Mouse (Mus musculus) gastrocnemius, postnatal 4 days (tissue): Measurements from ENCODE around the gene E2f2. TPM values are rescaled to one million over a fixed set of nuclear protein-coding genes. Genes with fewer than 3 reads are reported as not detected.
A peak's percentile ranks its signal among the peaks of the same experiment; 100 is the strongest.

Experiments used
- DNase-seq, 2 experiments: peaks; one replicate each; pipeline ENCODE4 v3.0.0; 2021 to 2022; ENCODE audit warnings: low spot score in 2 of 2, mixed read lengths in 2 of 2
- total RNA-seq, 2 experiments: library from RNA; stranded (reverse); gene quantifications; 2 replicates each; pipeline ENCODE4 v1.2.3; 2021

E2f2 gene
- total RNA-seq, 2 experiments from 2014 or later = 18.4 to 19.4 TPM

DNA sequence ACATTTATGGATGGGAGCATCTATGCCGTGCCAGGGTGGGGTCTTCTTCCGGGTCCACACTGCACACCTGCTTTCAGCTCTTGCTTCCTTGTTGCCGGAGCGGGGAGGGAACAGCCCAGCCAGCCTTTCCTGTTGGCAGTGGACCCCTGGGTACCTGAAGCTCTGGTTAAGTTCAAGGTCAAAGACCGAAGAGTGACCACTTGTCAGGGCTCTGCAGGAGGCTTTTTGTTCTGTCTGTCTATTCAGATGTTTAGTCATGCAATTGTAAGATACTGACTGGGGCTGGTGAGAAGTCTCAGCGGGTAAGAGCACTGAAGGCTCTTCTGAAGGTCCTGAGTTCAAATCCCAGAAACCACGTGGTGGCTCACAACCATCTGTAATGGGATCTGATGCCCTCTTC is 26.7 kb downstream of the E2f2 start:
- DNase-seq = no peak

DNA sequence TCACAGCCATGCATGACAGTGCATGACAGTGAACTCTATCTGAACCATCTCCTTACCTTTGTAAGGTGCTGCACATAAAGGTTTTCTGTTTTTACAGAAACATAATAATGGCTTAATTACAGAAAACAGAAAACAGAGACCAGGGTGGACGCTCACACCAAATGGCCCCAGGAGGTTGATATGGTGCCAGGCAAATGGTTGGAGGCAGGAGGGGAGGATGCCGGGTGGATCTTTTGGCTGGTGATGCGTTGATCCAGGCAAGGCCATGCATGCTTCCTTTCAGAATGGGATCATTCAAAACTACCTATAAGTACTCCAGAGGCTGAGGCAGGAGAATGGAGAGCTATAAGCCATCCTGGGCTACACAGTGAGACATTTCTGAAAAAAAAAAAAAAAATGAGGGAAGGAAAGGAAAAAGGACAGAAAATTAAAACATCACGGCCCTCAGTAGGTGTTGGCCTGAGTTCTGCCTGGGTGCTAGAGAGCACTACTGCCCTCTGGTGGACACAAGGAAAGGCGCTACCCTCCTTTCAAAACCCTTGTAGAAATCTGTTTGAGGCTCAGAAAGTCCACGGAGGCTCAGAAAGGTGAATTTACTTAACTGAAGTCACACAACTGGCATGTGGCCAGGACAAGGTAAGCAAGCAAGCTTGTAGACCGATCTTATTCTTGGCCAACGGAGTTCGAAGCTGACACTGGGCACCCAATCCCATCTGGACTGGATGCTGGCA is 27.5 kb downstream of the E2f2 start:
- DNase-seq = peak in 1 of 2 experiments; percentile 40

DNA sequence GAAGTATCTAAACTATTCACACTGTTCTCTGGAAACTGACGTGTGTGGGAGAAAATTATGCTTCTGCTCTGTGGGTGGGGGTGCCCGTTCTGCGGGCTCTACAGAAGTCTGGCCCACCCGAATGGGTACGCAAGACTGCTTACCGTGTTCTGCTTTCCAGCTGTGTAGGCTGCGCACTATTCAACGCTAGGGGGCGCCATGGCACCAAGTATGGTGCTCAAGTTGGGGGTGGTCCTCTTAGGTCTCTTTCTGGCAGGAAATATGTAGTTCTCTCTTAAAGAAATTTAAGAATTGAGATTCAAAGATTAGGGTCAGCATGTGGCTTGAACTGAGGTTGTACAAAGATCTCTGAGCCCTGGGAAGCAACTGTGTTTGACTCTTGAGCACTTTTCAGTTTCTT is 30.3 kb downstream of the E2f2 start:
- peak; percentile 78 to 84 for DNase-seq

DNA sequence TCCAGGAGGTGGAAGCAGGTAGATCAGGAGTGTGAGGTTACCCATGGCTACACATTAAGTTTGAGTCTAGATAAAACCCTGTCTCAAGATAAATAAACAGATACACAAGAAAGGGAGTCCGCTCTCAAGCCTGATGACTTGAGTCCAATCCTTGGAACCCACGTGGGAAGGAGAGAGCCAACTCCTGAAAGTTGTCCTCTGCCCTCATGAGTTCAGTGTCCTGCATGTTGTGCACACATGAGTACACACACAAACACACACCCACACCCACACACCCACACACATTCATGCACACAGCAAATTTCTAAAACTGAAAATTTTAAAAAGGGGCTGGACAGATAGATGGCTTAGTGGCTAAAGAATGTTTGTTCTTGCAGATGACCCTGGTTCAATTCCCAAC is 32.6 kb downstream of the E2f2 start:
- DNase-seq = no peak

DNA sequence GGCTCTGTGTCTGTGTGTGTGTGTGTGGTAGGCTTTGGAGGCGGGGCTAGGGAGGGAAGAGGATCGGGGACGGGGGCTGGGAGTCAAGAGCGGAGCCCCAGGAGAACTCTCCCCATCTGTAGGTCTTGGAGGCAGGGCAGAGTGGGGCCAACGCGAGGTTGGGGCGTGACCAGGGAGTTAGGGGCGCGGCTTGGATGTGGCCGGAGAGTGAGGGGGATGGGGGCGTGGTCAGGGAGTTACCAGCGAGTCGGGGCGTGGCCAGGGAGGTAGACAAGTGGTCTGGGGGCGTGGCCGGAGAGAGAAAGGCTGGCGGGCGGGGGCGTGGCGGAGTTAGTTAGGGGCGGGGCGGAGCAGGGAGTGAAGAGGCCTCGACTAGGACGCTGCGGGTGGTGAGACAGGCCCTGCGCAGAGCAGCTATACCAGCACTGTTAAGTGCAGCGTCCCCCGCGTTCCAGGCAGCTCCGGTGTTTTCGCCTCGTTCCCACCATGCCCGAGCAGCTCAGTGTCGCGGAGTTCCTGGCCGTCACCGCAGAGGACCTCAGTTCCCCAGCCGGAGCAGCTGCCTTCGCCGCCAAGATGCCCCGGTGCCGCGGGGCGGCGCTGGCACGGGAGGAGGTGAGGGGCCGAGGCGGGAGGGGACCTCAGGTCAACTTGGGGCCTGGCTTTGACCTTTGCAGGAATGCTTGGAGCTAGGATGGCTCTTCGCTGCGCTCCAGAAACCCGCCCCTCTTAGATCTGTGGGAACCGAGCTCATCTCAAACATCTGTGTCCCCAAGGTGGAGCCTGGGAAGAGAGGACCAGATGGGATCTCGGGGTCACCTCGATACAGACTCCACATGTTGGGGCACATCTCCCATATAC is 34.1 kb downstream of the E2f2 start, which contains the start of gene Asap3:
Asap3 (plus strand) TSS at position 333 of the 861 bp plus-strand sequence.
- peak; percentile 97 to 99 for DNase-seq

DNA sequence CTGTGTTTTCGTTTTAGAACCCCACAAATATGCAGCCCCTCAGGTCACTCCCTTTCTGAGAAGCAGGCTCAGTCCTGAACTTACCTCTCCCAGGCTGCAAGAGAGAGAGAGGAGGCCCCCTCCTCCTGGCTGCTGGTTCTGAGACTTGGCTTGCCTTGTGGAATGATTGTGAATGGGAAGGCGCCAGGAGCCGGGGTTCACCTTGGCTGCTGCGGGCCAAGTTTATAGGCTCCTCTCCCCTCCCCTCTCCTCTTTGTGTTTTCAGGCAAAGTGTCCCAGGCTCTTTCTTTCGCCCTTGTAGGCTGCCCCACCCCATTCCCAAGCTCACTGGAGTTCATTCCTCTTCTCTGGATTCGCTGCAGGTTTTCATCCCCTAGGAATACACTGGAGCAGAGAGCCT is 34.7 kb downstream of the E2f2 start:
- no peak for DNase-seq

DNA sequence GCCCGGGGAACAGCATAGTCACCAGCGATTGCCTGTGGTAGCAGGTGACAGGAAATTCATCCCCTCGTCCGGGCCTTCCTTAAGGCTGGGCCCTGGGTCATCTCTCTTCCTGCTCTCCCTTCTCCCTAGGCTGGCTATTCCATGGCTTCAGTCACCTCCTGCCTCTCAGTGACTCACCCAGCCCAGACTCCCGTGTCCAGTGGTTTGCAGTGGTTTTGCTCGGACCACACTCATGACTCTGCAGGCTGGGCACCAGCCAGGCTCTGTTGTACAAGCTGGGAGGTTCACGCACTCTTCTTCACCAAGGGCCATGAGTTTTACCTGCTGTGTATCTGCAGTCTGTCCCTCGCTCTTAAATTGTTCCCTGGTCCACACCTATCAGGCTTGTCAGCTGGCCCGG is 38.7 kb downstream of the E2f2 start:
- DNase-seq = no peak

DNA sequence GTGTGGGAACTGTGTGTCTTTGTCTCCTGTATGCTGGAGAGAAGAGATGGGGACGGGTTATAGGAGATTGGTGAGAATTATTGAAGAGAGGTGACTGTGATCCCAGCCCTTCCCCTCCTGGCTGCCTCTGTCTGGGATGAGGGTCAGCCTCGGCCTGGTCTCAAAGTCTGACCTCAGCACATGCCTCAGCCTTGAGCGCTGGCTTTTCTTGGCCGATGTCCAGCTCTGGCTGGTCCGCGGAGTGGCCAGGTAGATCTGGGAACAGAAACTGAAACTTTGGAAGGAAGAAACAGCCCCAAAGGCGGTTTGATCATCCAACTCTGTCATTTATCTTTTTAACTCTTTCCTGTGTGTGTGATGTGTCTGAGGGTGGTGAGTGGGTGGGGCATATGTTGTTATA is 41.4 kb downstream of the E2f2 start:
- DNase-seq = peak in 1 of 2 experiments; percentile 41

DNA sequence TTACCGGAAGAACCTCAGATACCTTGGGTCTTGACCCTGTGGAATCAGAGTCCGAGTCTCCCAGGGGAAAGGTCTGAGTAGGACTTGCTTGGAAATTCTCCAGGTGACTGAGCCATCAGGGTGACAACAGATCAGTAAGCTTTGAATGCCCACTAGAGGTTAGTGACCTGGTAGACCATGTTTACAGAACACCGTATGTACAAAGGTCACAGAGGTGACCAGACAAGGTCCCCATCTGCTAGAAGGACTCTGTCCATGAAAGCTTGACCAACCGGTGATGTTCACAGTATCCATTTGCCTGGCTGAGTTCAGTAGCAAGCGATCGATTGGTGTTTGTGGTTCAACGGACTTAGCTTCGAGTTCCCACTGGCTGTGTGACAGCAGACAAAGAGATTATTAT is 42.6 kb downstream of the E2f2 start:
- DNase-seq = no peak

DNA sequence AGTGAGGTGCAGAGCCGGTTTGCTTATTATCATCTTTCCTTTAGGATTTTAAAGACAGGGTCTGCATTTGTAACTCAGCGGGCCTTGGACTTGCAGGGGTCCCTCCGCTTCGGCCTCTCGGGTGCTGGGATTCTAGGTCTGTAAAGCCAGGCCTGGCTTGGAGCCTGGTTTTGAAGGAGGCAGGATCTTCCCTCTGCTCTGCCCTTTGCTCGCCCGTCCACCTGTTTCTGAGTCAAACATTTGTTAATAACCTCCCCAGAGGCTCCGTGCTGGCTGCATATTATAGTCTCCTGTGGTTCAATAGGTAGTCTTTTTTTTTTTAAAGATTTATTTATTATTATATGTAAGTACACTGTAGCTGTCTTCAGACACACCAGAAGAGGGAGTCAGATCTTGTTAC is 43.4 kb downstream of the E2f2 start:
- no peak for DNase-seq

DNA sequence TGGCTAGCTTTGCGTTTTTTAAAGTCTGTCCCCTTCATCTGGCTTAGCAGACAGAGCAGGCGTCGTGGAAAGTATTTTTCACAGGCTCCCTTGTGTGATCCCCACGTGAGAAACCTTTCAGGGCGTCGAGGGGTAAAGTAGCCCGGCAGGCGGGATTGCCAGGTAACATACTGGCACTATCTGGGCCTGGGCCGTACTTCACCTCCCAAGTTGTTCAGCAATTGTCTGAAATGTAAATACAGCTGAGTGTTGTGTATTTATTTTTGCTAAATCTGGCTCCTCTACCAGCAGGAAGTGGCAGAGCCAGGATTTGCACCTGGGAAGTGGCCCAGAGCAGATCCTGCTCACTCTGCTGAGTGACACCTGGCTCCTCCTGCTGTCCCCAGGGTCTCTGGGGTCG is 44.9 kb downstream of the E2f2 start:
- DNase-seq = no peak

DNA sequence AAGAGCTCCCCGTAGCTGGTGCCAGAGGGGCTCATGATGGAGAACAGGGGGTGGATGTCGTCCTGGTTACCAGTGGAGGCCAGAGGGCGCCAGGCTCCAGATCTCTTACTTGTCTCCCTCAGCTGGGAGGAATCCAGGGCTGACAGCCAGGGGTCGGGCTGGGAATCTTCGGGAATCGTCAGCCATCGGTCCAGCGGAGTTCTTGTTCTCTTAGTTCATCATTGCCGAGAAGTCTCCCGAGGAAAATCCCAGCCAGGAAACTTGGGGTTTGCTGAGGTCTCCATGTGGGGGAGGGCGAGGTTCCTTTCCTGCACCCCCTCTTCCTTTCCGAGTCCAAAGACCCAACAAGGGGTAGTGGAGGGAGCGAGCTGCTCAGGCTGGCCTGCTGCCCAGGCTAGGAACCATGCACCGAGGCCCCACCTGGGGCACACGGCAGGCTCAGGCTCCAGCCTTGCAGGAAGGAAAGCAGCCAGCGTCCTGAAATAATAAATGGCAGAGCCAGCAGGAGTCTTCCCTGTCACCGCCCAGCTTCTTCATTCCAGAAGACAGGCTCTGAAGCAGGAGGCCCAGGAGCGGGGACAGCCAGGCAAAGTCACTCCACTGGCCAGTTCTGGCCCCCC is 46.5 kb downstream of the E2f2 start:
- DNase-seq = peak; percentile 86 to 94

DNA sequence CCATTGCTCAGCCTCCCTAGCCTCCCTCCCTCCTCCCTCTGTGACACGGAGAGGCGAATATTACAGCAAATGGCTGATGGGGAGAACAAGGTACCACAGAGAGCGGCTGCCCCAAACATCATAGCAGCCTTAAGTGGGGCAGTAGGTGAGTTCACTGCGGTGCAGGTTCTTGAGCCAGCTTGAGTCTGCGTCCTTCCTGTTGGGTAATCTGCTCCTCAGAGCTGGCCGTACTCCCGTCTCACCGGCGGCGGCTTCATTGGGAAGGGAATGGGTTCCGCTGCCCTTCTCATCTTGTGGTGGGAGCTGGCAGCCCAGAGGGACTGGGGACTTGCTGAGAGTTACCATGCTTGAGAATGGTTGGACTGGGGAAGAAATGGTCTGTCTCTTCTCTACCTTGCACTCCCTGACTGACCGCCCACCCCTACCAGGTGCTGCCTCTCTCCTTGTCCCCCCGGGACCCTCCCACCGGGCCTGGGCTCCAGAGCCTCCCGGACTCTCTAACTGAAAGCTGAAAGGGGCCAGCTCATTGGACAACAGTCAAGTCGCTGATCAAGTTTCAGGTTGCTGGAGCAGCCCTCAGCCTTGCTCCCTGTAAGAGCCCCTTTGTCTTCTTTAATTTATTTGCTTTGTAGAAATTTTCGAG is 48.1 kb downstream of the E2f2 start:
- DNase-seq = no peak

DNA sequence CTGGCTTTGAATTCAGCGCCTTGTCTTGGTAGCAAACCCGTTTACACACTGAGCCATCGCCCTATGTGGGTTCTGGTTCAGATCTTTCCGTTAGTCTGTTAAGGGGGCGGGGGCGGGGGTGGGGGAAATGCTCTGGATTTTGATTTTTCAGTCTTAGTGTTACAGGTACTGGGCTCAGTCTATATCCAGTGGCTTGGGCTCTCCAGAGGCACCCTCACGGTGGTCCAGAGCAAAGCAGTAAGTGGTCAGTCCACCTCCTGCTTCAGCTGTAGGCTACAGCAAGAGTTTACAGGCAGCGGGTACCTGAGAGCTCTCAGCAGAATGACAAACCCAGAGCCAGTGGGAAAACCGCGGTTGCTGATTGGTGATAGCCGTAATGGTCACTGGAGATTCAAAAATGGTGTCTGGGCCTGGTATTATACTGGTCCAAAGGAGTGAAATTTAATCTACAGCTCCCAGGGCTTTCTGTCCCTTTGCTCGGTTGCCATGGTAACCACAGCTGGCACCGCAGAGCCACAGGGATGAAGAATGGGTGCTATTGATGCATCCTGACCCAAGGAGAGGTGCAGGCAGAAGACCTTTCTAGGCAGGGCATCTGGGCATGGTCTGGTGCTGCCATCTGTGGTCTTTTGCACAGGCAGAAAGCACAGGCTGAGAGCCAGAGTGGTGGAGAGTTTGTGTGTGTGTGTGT is 51.5 kb downstream of the E2f2 start:
- no peak for DNase-seq

DNA sequence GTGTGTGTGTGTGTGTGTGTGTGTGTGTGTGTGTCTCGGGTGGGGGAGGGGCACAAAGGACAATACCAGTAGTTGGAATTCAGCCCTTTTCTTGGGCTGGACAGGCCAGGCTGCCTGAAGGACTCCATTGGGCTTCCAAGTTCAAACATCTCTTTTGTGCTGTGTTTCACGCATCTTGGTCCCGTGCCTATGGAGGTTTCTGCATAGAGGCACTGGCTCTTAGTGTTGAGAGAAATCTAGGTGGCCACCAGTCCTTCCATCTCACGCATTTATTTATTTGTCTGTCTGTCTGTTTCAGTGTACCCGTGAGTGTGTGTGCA is 52.0 kb downstream of the E2f2 start:
- no peak for DNase-seq

DNA sequence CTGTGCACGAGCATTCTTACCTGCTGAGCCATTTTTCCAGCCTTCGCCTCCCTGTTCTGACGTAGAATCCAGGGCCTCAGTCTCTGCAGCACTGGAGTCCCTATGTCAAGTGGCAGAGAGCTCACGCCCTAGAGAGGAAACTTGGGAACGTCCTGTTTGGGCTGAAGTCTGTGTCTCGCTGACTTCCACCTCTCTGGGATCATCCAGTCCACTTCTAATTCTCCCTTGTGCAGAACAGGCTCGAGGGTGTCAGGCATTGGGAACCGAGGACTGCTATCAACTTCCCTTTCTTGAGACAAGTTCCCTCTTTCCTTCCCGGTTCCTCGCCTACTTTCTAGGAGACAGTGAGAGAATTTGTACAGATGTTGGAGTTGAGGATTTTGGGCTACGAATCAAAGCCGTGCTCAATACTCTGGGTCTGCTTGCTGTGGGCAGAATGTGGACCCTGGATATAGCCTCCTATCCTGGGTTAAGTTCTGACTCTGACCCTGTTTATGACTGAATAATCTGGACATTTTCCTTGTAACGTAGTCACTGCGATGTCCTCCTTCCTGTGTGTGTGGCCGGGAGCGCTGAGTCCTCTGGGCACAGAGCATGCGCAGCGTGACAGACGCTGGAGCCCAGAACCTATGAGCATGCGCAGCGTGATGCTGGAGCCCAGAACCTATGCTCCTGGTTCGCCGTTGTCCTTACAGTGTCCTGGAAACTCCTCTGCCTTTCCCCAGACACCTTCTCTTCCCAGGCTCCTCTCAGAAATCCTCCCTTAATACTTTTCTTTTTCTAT is 52.7 kb downstream of the E2f2 start:
- no peak for DNase-seq

DNA sequence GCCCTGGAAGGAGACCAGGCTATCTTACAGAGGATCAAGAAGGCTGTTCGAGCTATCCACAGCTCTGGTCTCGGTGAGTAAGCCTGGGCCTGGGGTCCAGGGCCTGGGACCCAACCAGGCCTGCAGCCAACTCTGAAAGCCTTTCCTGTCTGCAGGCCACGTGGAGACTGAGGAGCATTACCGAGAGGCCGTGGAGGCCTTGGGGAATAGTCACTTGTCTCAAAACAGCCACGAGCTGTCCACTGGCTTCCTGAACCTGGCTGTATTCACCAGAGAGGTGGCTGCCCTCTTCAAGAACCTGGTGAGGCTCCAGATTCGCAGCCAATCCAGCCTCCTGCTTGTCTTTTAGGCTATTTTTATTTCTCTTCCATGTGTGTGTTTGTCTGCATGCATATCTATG is 55.2 kb downstream of the E2f2 start:
- no peak for DNase-seq

DNA sequence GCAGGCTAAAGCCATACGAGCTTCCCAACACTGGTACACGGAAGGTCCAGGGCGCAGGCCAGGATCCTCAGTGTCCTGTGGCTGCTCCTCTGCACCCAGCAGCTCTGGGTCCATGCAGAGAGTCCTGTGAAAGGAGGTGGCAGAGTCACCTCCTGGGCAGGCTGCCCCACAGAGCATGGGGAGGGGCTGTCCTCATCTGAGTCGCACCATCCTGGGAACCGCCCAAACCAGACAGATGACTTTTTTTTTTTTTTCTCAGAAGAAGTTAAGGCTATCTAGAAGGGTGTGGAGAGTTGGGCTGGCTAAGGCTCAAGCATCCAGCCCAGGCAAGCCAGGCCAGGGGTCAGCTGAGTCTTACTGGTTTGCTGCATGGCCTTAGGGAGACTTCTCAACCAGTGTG is 56.4 kb downstream of the E2f2 start:
- no peak for DNase-seq

DNA sequence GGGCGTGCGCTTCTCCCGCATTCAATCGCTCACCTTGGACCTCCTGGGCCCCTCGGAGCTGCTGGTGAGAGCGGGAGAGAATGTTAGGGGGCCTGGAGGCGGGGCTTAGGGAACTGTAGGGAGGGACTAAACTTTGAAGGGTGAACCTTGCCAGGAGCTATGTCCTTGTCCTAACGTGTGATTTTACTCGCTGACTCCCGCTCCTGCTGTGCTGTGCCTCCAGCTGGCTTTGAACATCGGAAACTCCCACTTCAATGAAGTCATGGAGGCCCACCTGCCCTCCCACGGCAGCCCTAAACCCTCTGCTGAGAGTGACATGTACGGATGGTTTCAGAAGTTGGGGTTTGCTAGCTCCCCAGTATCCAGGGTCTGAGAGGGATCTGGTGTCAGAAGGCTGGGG is 66.5 kb downstream of the E2f2 start:
- DNase-seq = peak in 1 of 2 experiments; percentile 12

DNA sequence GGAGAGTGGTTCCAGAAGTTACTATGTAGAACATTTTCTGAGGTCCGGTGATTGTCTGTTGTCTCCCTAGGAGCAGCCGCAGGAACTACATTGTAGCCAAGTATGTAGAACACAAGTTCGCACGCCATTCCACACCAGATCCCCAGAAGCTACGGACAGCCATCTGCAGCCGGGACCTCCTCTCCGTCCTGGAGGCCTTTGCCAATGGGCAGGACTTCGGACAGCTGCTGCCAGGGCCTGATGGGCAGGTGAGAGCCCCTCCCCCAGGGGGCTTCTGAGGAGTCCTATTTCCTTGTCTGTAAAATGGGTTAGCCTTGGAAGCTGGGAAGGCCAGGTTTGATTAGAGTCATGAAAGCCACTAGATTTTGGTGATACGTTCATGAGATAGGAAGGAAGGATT is 66.9 kb downstream of the E2f2 start:
- DNase-seq = peak in 1 of 2 experiments; percentile 37
